Mouse (Mus musculus): ENCODE results near the gene Zfp566. TPM values are rescaled to one million over a fixed set of nuclear protein-coding genes. Genes with fewer than 3 reads are reported as not detected.
A peak's percentile ranks its signal among the peaks of the same experiment; 100 is the strongest.
"Not testable (repeated sequence)": the region's sequence is repeated elsewhere in the genome, so short reads cannot be mapped to it uniquely, and the experiment has no call there.

Zfp566 gene
- polyA plus RNA-seq (2015; fragmentation: Nextera tagmentation; extraction: Ambion mirVana), result 8.1 and 8.3 TPM in 2 replicates

- Histone ChIP-seq H3K9ac (peak within 1 kb of the TSS; percentile 70), H3K4me3 (peak within 1 kb of the TSS; percentile 79), H3K36me3 (peaks cover 15% of the 10 kb centered on the region), H3K9me3 (no peaks in the 10 kb centered on the region), H3K27me3 (no peaks in the 10 kb centered on the region), H3K4me2 (peak within 1 kb of the TSS; percentile 82), H3K4me1 (peaks cover 24% of the 10 kb centered on the region), H3K27ac (peak within 1 kb of the TSS; percentile 72)
- ATAC-seq (ENCODE audit: borderline replicate concordance, extremely low read depth, low FRiP score, low TSS enrichment), result peak; percentile 92
- under 1% methylated on average over 40 of the region's 40 CpGs for WGBS
Measured at GRCm38 (mm10) chr7:30090092-30090969, at the start of gene Zfp566, which contains the start of gene Gm26920. TSS of gene Zfp566 (minus strand) at chr7:30090527. TSS of gene Gm26920 (minus strand) at chr7:30090410.

GRCm38 (mm10) chr7:30136826-30137225 lies 46.5 kb upstream of the Zfp566 start:
- no peak overlapping the region for H3K9ac ChIP-seq
- H3K4me1 ChIP-seq, result no peaks in the 10 kb centered on the region
- H3K9me3 ChIP-seq, result no peaks in the 10 kb centered on the region
- ATAC-seq (ENCODE audit: borderline replicate concordance, extremely low read depth, low FRiP score, low TSS enrichment), result no peak
- H3K27ac ChIP-seq, result no peak overlapping the region
- no peak overlapping the region for H3K4me3 ChIP-seq
- WGBS, result 89% methylated on average over 10 of the region's 10 CpGs
- H3K27me3 ChIP-seq, result no peaks in the 10 kb centered on the region
- peaks cover 57% of the 10 kb centered on the region for H3K36me3 ChIP-seq
- no peak overlapping the region for H3K4me2 ChIP-seq

- Histone ChIP-seq H3K4me3 (no peak overlapping the region), H3K9me3 (no peaks in the 10 kb centered on the region), H3K36me3 (peaks cover 76% of the 10 kb centered on the region), H3K9ac (no peak overlapping the region), H3K27me3 (no peaks in the 10 kb centered on the region), H3K27ac (no peak overlapping the region), H3K4me2 (no peak overlapping the region), H3K4me1 (no peaks in the 10 kb centered on the region)
- WGBS, result 78% methylated on average over 4 of the region's 4 CpGs
- ATAC-seq (ENCODE audit: borderline replicate concordance, extremely low read depth, low FRiP score, low TSS enrichment), result no peak
Measured at GRCm38 (mm10) chr7:30132396-30132795, 42.1 kb upstream of the Zfp566 start.

- H3K4me2 ChIP-seq, result no peak overlapping the region
- peaks cover 62% of the 10 kb centered on the region for H3K36me3 ChIP-seq
- H3K27ac ChIP-seq, result no peak overlapping the region
- no peaks in the 10 kb centered on the region for H3K27me3 ChIP-seq
- H3K9me3 ChIP-seq, result no peaks in the 10 kb centered on the region
- WGBS, result 95% methylated on average over 8 of the region's 8 CpGs
- H3K9ac ChIP-seq, result no peak overlapping the region
- ATAC-seq (ENCODE audit: borderline replicate concordance, extremely low read depth, low FRiP score, low TSS enrichment), result no peak
- no peak overlapping the region for H3K4me3 ChIP-seq
- no peaks in the 10 kb centered on the region for H3K4me1 ChIP-seq
Measured at GRCm38 (mm10) chr7:30129900-30130299, 39.6 kb upstream of the Zfp566 start.

GRCm38 (mm10) chr7:30122188-30122530 lies 31.8 kb upstream of the Zfp566 start:
- ATAC-seq (ENCODE audit: borderline replicate concordance, extremely low read depth, low FRiP score, low TSS enrichment), result no peak; the same call in 1 of the 2 replicates
- peak overlapping the region; percentile 78 for H3K4me3 ChIP-seq
- WGBS, result 3% methylated on average over 15 of the region's 15 CpGs

GRCm38 (mm10) chr7:30121308-30122187 lies 31.2 kb upstream of the Zfp566 start, which contains the start of gene Zfp382:
TSS of gene Zfp382 (plus strand) at chr7:30121942.
- H3K27me3 ChIP-seq, result no peaks in the 10 kb centered on the region
- 1% methylated on average over 61 of the region's 61 CpGs for WGBS
- peak; percentile 96 for ATAC-seq (ENCODE audit: borderline replicate concordance, extremely low read depth, low FRiP score, low TSS enrichment)

More at GRCm38 (mm10) chr7:30122188-30122530, 31.8 kb upstream of the Zfp566 start:
- Histone ChIP-seq H3K9me3 (no peaks in the 10 kb centered on the region), H3K4me1 (peaks cover 8% of the 10 kb centered on the region; the same call in 1 of the 2 replicates), H3K9ac (peak overlapping the region; percentile 62), H3K27ac (peak overlapping the region; percentile 78; the same call in 1 of the 2 replicates), H3K4me2 (peak overlapping the region; percentile 90), H3K36me3 (peaks cover 3% of the 10 kb centered on the region), H3K27me3 (no peaks in the 10 kb centered on the region)

GRCm38 (mm10) chr7:30117935-30118334 lies 27.6 kb upstream of the Zfp566 start:
- not testable (repeated sequence) for H3K4me1 ChIP-seq; H3K9ac ChIP-seq; H3K27me3 ChIP-seq; ATAC-seq (ENCODE audit: borderline replicate concordance, extremely low read depth, low FRiP score, low TSS enrichment); H3K27ac ChIP-seq; H3K4me3 ChIP-seq; H3K36me3 ChIP-seq; H3K4me2 ChIP-seq; H3K9me3 ChIP-seq
- WGBS, result 89% methylated on average over 12 of the region's 12 CpGs

More at GRCm38 (mm10) chr7:30121308-30122187, 31.2 kb upstream of the Zfp566 start, which contains the start of gene Zfp382:
- Histone ChIP-seq H3K27ac (peak within 1 kb of the TSS; percentile 78), H3K4me1 (peaks cover 8% of the 10 kb centered on the region; the same call in 1 of the 2 replicates), H3K4me2 (peak within 1 kb of the TSS; percentile 90), H3K36me3 (no peaks in the 10 kb centered on the region), H3K4me3 (peak within 1 kb of the TSS; percentile 78), H3K9me3 (no peaks in the 10 kb centered on the region), H3K9ac (peak within 1 kb of the TSS; percentile 62)

- Histone ChIP-seq H3K36me3 (no peaks in the 10 kb centered on the region), H3K4me3 (no peak overlapping the region), H3K27me3 (no peaks in the 10 kb centered on the region), H3K4me2 (no peak overlapping the region), H3K9me3 (no peaks in the 10 kb centered on the region), H3K27ac (no peak overlapping the region), H3K4me1 (no peaks in the 10 kb centered on the region), H3K9ac (no peak overlapping the region)
- 91% methylated on average over 5 of the region's 5 CpGs for WGBS
- no peak for ATAC-seq (ENCODE audit: borderline replicate concordance, extremely low read depth, low FRiP score, low TSS enrichment)
Measured at GRCm38 (mm10) chr7:30116076-30116475, 25.7 kb upstream of the Zfp566 start.

GRCm38 (mm10) chr7:30099297-30099696 lies 9.0 kb upstream of the Zfp566 start:
- no peak for ATAC-seq (ENCODE audit: borderline replicate concordance, extremely low read depth, low FRiP score, low TSS enrichment)
- Histone ChIP-seq H3K9ac (no peak overlapping the region), H3K4me2 (no peak overlapping the region), H3K4me3 (no peak overlapping the region), H3K9me3 (peaks cover 4% of the 10 kb centered on the region; the same call in 1 of the 2 replicates), H3K27me3 (no peaks in the 10 kb centered on the region), H3K4me1 (peaks cover 13% of the 10 kb centered on the region), H3K27ac (no peak overlapping the region), H3K36me3 (peaks cover 54% of the 10 kb centered on the region)
- 86% methylated on average over 13 of the region's 13 CpGs for WGBS

- peaks cover 23% of the 10 kb centered on the region for H3K36me3 ChIP-seq
- peak overlapping the region; percentile 60 for H3K4me2 ChIP-seq
- H3K27me3 ChIP-seq, result no peaks in the 10 kb centered on the region
- H3K9me3 ChIP-seq, result no peaks in the 10 kb centered on the region
- peaks cover 22% of the 10 kb centered on the region for H3K4me1 ChIP-seq
- peak overlapping the region; percentile 73 for H3K9ac ChIP-seq
- ATAC-seq (ENCODE audit: borderline replicate concordance, extremely low read depth, low FRiP score, low TSS enrichment), result no peak
- H3K4me3 ChIP-seq, result peak overlapping the region; percentile 64
- peak overlapping the region; percentile 17 for H3K27ac ChIP-seq
- under 1% methylated on average over 5 of the region's 5 CpGs for WGBS
Measured at GRCm38 (mm10) chr7:30095551-30096125, 5.3 kb upstream of the Zfp566 start.
